Mouse (Mus musculus) embryonic facial prominence, embryonic 14.5 days (tissue): ENCODE data around the gene Top3a. TPM values are rescaled to one million over a fixed set of nuclear protein-coding genes. Genes with fewer than 3 reads are reported as not detected.

Experiments used
- ATAC-seq: fragments of 200-750 bp; cut with Nextera tagmentation; 2 replicates; pipeline ENCODE4 v1.8.0; 2017; ENCODE audit warnings: low read depth, moderate number of reproducible peaks, moderate TSS enrichment
- DNase-seq: peaks from one replicate; pipeline ENCODE4 v3.0.0-alpha.2; 2015; ENCODE audit warnings: low spot score
- H3K27ac ChIP-seq: fragments of 300-500 bp; sonication (generic); replicated peaks from 2 replicates; pipeline ENCODE4 v1.5.1; 2014; ENCODE audit warnings: low read depth, mild to moderate bottlenecking, low read length, moderate library complexity
- H3K27me3 ChIP-seq: fragments of 300-500 bp; sonication (generic); replicated peaks from 2 replicates; pipeline ENCODE4 v1.6.1; 2014; ENCODE audit warnings: low read length; ENCODE audit not compliant: control insufficient read depth, insufficient read depth
- H3K36me3 ChIP-seq: fragments of 300-500 bp; sonication (generic); 2 replicates; pipeline ENCODE4 v1.6.1; 2014; ENCODE audit warnings: low read length, mixed read lengths; ENCODE audit not compliant: control insufficient read depth, insufficient read depth
- H3K4me1 ChIP-seq: fragments of 300-500 bp; sonication (generic); 2 replicates; pipeline ENCODE4 v1.6.1; 2014; ENCODE audit warnings: antibody characterized with exemption, low read length; ENCODE audit not compliant: control insufficient read depth, insufficient read depth
- H3K4me2 ChIP-seq: fragments of 300-500 bp; sonication (generic); 2 replicates; pipeline ENCODE4 v1.6.1; 2014; ENCODE audit warnings: low read depth, mild to moderate bottlenecking, low read length, moderate library complexity, mixed read lengths
- H3K4me3 ChIP-seq: fragments of 300-500 bp; sonication (generic); 2 replicates; pipeline ENCODE4 v1.5.1; 2014; ENCODE audit warnings: low read depth, mild to moderate bottlenecking, low read length
- H3K9ac ChIP-seq: fragments of 300-500 bp; sonication (generic); 2 replicates; pipeline ENCODE4 v1.6.1; 2014; ENCODE audit warnings: low read depth, mild to moderate bottlenecking, low read length, moderate library complexity, mixed read lengths
- H3K9me3 ChIP-seq: fragments of 300-500 bp; sonication (generic); 2 replicates; pipeline ENCODE4 v1.6.1; 2016; ENCODE audit warnings: low read length; ENCODE audit not compliant: control insufficient read depth
- WGBS: fragments of 180-500 bp; shearing (Covaris S2); extraction: QIAGEN DNeasy Blood & Tissue Kit; methylation state at CpG from one replicate; pipeline ENCODE4 v1.1.7; 2014; 5-methylcytosine and 5-hydroxymethylcytosine counted together
- polyA plus RNA-seq: library from polyadenylated mRNA; unstranded; fragments of >200 nt; fragmentation: Nextera tagmentation; extraction: Ambion mirVana; gene quantifications from 2 replicates; pipeline ENCODE4 v1.2.1, GENCODE M21; 2014

The Top3a gene
- polyA plus RNA-seq, 1 experiment from 2014 or later = 12.1 TPM

DNA sequence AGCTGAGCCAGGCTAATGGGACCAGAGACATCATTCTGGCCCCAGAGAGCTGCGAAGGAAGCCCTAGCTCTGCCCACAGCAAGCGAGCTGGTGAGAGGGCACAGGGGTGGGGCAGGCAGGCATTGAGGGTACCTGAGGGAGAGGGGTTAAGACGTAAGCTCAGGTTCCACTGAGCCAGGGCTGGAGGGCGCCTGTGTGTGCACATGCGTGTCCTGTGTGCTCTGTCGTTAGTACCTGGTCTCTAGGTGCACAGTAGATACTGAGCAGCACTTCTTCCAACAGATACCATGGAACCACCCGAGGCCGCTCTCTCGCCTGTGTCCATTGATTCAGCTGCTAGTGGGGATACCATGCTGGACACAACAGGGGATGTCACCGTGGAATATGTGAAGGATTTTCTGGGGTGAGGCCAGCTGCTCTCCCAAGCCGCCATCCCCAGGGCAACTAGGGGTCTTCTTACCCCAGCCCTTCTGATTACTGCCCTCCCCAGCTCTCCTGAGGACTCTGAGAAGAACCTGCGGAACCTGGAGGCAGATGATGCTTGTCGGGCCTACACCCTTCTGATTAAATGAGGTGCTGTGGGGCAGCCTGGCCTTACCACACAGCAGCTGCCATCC, 64.4 kb downstream of the Top3a start:
- no peak overlapping the region for H3K4me2 ChIP-seq
- DNase-seq (no peak), ATAC-seq (no peak)
- 93% methylated on average over 13 of the region's 13 CpGs for WGBS
- H3K4me3 ChIP-seq = no peak overlapping the region
- H3K9me3 ChIP-seq = no peaks in the 10 kb centered on the region
- no peaks in the 10 kb centered on the region for H3K4me1 ChIP-seq
- no peak overlapping the region for H3K27ac ChIP-seq
- no peak overlapping the region for H3K9ac ChIP-seq
- no peaks in the 10 kb centered on the region for H3K27me3 ChIP-seq
- peaks cover 99% of the 10 kb centered on the region for H3K36me3 ChIP-seq

DNA sequence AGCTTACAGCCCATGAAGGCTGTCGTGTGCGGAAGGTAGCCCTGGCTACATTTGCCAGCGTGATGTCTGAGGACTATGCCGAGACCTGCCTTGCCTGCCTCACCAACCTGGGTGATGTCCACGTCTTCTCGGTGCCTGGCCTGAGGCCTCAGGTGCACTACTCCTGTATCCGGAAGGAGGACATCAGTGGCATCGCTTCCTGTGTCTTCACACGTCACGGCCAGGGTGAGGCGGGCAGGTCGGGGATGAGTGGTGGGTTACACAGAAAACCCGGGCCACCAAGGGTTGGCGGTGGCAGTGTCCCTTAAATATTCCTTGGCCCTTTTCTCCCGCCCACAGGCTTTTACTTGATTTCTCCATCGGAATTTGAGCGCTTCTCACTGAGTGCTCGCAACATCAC, 65.1 kb downstream of the Top3a start:
- H3K4me3 ChIP-seq = no peak overlapping the region
- peaks cover 99% of the 10 kb centered on the region for H3K36me3 ChIP-seq
- H3K4me2 ChIP-seq = no peak overlapping the region
- DNase-seq (no peak), ATAC-seq (no peak)
- no peak overlapping the region for H3K9ac ChIP-seq
- 90% methylated on average over 18 of the region's 18 CpGs for WGBS
- no peaks in the 10 kb centered on the region for H3K9me3 ChIP-seq
- no peaks in the 10 kb centered on the region for H3K27me3 ChIP-seq
- H3K27ac ChIP-seq = no peak overlapping the region
- no peaks in the 10 kb centered on the region for H3K4me1 ChIP-seq

GRCm38 (mm10) chr11:60711218-60711617, 65.9 kb downstream of the Top3a start:
- Histone ChIP-seq H3K27ac (no peak overlapping the region), H3K4me1 (no peaks in the 10 kb centered on the region), H3K4me3 (no peak overlapping the region), H3K9me3 (no peaks in the 10 kb centered on the region), H3K9ac (no peak overlapping the region), H3K36me3 (peaks cover 99% of the 10 kb centered on the region), H3K27me3 (no peaks in the 10 kb centered on the region), H3K4me2 (no peak overlapping the region)
- no peak for DNase-seq
- no peak for ATAC-seq
- over 99% methylated on average over 16 of the region's 17 CpGs for WGBS

DNA sequence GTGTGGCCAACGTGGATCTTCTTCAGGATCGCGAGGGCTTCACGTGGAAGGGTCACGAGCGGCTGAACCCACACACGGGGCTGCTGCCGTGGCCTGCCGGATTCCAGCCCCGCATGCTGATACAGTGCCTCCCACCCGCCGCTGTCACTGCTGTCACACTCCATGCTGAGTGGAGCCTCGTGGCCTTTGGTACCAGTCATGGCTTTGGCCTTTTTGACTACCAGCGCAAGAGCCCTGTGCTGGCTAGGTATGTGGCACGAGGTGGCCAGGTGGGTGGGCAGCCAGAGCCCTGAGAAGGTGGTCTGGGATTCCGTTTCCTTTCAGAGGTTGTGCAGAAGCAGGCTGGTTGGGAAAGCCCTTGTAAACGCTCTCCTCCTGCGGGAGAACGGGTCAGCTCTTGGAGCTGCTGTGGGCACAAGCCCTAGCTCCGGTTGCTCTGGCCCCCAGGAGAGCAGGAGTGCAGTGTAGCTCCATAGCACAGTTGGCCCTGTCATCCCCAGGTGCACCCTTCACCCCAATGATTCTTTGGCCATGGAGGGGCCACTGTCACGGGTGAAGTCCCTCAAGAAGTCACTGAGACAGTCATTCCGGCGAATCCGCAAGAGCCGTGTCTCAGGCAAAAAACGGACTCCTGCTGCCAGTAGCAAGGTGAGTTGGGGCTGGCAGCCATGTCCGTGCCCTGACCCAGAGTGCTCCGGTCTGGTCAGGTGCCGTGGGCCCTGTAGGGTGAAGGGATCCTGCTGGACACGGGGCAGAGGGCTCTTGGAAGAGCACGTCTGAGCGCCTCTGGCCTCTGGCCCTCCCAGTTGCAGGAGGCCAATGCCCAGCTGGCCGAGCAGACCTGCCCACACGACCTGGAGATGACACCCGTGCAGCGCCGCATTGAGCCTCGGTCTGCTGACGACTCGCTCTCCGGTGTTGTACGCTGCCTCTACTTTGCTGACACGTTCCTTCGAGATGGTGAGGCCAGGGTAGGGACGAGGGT, 67.4 kb downstream of the Top3a start:
- WGBS = 94% methylated on average over 41 of the region's 45 CpGs
- ATAC-seq = no peak

DNA sequence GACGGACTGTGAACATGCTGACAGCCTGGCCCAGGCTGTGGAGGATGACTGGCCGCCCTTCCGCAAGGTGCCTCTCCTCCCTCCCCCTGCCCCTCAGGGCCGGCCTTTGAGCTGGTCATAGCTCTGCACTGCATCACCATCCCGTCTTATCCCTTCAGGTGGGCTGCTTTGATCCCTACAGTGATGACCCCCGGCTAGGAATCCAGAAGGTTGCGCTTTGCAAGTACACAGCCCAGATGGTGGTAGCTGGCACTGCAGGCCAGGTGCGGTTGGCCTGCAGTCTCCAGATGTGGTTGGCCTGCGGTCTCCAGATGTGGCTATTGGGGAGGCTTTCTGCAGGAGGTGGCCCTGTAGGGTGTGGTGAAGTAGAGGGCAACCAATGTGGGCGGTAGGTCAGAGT, 68.5 kb downstream of the Top3a start:
- Histone ChIP-seq H3K27ac (no peak overlapping the region), H3K4me3 (no peak overlapping the region), H3K27me3 (no peaks in the 10 kb centered on the region), H3K36me3 (peaks cover 90% of the 10 kb centered on the region), H3K9ac (no peak overlapping the region), H3K4me2 (no peak overlapping the region), H3K9me3 (no peaks in the 10 kb centered on the region), H3K4me1 (no peaks in the 10 kb centered on the region)
- DNase-seq (no peak), ATAC-seq (no peak)
- 86% methylated on average over 9 of the region's 10 CpGs for WGBS

More for the DNA sequence above, 67.4 kb downstream of the Top3a start:
- no peak overlapping the region for H3K27ac ChIP-seq
- H3K27me3 ChIP-seq = no peaks in the 10 kb centered on the region
- H3K36me3 ChIP-seq = peaks cover 99% of the 10 kb centered on the region
- H3K4me2 ChIP-seq = no peak overlapping the region
- no peaks in the 10 kb centered on the region for H3K4me1 ChIP-seq
- no peak for DNase-seq
- H3K9me3 ChIP-seq = no peaks in the 10 kb centered on the region
- H3K4me3 ChIP-seq = no peak overlapping the region
- no peak overlapping the region for H3K9ac ChIP-seq

DNA sequence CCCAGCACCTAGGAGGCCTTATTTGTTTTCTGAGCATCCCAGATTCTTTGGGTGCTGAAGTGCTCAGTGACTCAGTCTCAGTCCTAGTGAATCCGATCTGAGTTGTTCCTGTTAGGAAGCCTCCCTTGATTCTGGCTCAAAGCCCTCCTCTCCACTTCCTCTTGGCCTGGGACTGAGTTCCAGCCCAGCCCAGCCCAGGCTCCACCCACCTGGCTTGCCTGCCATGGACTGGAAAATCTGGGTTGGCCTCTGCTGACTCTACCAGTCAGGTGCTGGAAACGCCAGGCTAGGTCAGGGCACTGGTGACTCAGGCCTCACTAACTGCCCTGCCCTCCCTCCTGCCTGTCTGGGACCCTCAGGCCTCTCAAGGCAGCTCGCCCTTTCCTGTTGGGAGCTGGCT, 69.5 kb downstream of the Top3a start:
- Histone ChIP-seq H3K27ac (no peak overlapping the region), H3K4me2 (no peak overlapping the region)

GRCm38 (mm10) chr11:60706696-60707480, 70.3 kb downstream of the Top3a start:
- WGBS = 88% methylated on average over 13 of the region's 14 CpGs
- Histone ChIP-seq H3K4me2 (no peak overlapping the region), H3K36me3 (peaks cover 82% of the 10 kb centered on the region)

More for the DNA sequence above, 69.5 kb downstream of the Top3a start:
- no peak overlapping the region for H3K4me3 ChIP-seq
- WGBS = 66% methylated on average over 3 of the region's 3 CpGs
- H3K27me3 ChIP-seq = no peaks in the 10 kb centered on the region
- peaks cover 2% of the 10 kb centered on the region for H3K4me1 ChIP-seq
- DNase-seq = peak; percentile 32
- ATAC-seq = no peak
- H3K9ac ChIP-seq = no peak overlapping the region
- H3K9me3 ChIP-seq = no peaks in the 10 kb centered on the region
- peaks cover 86% of the 10 kb centered on the region for H3K36me3 ChIP-seq

DNA sequence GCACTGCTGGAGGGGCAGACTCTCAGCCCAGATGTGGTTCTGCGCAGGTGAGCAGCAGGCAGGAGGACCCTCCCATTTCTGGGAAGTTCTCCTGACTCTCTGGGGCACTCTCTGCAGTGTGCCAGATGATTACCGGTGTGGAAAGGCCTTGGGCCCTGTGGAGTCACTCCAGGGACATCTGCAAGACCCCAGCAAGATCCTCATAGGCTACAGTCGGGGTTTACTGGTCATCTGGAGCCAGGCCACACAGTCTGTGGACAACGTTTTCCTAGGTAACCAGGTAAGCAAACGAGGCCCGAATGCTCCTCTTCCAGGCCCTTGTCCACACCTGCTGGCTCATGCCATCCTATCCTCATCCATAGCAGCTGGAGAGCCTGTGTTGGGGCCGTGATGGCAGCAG, 71.1 kb downstream of the Top3a start:
- Histone ChIP-seq H3K27me3 (no peaks in the 10 kb centered on the region), H3K9me3 (no peaks in the 10 kb centered on the region), H3K4me1 (peaks cover 12% of the 10 kb centered on the region), H3K36me3 (peaks cover 74% of the 10 kb centered on the region), H3K9ac (no peak overlapping the region), H3K27ac (no peak overlapping the region), H3K4me2 (no peak overlapping the region), H3K4me3 (no peak overlapping the region)
- ATAC-seq (no peak), DNase-seq (no peak)
- 87% methylated on average over 7 of the region's 7 CpGs for WGBS

More at GRCm38 (mm10) chr11:60706696-60707480, 70.3 kb downstream of the Top3a start:
- peaks cover 5% of the 10 kb centered on the region for H3K4me1 ChIP-seq
- H3K9ac ChIP-seq = no peak overlapping the region
- H3K27me3 ChIP-seq = no peaks in the 10 kb centered on the region
- no peak overlapping the region for H3K27ac ChIP-seq
- ATAC-seq (no peak), DNase-seq (no peak)
- H3K9me3 ChIP-seq = no peaks in the 10 kb centered on the region
- no peak overlapping the region for H3K4me3 ChIP-seq
